Mouse (Mus musculus) neural tube, embryonic 14.5 days (tissue): Measurements from ENCODE around the gene H2-Ob. TPM values are rescaled to one million over a fixed set of nuclear protein-coding genes. Genes with fewer than 3 reads are reported as not detected.

Experiments
- ATAC-seq: fragments of 200-750 bp; cut with Nextera tagmentation; 2 replicates; pipeline ENCODE4 v1.8.0; 2017; ENCODE audit warnings: low read depth, mild to moderate bottlenecking, moderate TSS enrichment, moderate library complexity
- H3K27ac ChIP-seq: fragments of 300-500 bp; sonication (generic); 2 replicates; pipeline ENCODE4 v1.5.1; 2014; ENCODE audit warnings: low read depth, mild to moderate bottlenecking, control low read depth, low read length, moderate library complexity, mixed read lengths
- H3K27me3 ChIP-seq: fragments of 300-500 bp; sonication (generic); 2 replicates; pipeline ENCODE4 v1.6.1; 2014; ENCODE audit warnings: low read length; ENCODE audit not compliant: control insufficient read depth, insufficient read depth
- H3K36me3 ChIP-seq: fragments of 300-500 bp; sonication (generic); 2 replicates; pipeline ENCODE4 v1.6.1; 2014; ENCODE audit warnings: low read length, mixed read lengths; ENCODE audit not compliant: control insufficient read depth, insufficient read depth
- H3K4me1 ChIP-seq: fragments of 300-500 bp; sonication (generic); 2 replicates; pipeline ENCODE4 v1.6.1; 2014; ENCODE audit warnings: low read length; ENCODE audit not compliant: control insufficient read depth, insufficient read depth
- H3K4me2 ChIP-seq: fragments of 300-500 bp; sonication (generic); 2 replicates; pipeline ENCODE4 v1.6.1; 2014; ENCODE audit warnings: mild to moderate bottlenecking, low read depth, low read length, control low read depth
- H3K4me3 ChIP-seq: fragments of 300-500 bp; sonication (generic); 2 replicates; pipeline ENCODE4 v1.5.1; 2014; ENCODE audit warnings: low read depth, low read length, control low read depth, mixed read lengths
- H3K9ac ChIP-seq: fragments of 300-500 bp; sonication (generic); replicated peaks from 2 replicates; pipeline ENCODE4 v1.6.1; 2014; ENCODE audit warnings: low read depth, mild to moderate bottlenecking, control low read depth, low read length, mixed read lengths
- H3K9me3 ChIP-seq: fragments of 300-500 bp; sonication (generic); 2 replicates; pipeline ENCODE4 v1.6.1; 2016; ENCODE audit warnings: low read length; ENCODE audit not compliant: control insufficient read depth
- WGBS: fragments of 180-500 bp; shearing (Covaris S2); extraction: QIAGEN DNeasy Blood & Tissue Kit; methylation state at CpG from one replicate; pipeline ENCODE4 v1.1.7; 2014; 5-methylcytosine and 5-hydroxymethylcytosine counted together
- polyA plus RNA-seq: library from polyadenylated mRNA; unstranded; fragments of >200 nt; fragmentation: Nextera tagmentation; extraction: Ambion mirVana; gene quantifications from 2 replicates; pipeline ENCODE4 v1.2.1, GENCODE M21; 2014

Gene H2-Ob
- not detected in 2 replicates for polyA plus RNA-seq

GRCm38 (mm10) chr17:34238706-34239105, at the start of gene H2-Ob:
TSS of gene H2-Ob (plus strand) at chr17:34238903.
- 64% methylated on average over 3 of the region's 3 CpGs for WGBS
- ATAC-seq: no peak
- H3K27ac ChIP-seq: no peak within 1 kb of the TSS
- H3K4me1 ChIP-seq: no peaks in the 10 kb centered on the region
- no peak within 1 kb of the TSS for H3K4me2 ChIP-seq
- no peaks in the 10 kb centered on the region for H3K9me3 ChIP-seq
- H3K27me3 ChIP-seq: no peaks in the 10 kb centered on the region
- H3K4me3 ChIP-seq: no peak within 1 kb of the TSS
- no peak within 1 kb of the TSS for H3K9ac ChIP-seq
- no peaks in the 10 kb centered on the region for H3K36me3 ChIP-seq

- Histone ChIP-seq H3K4me3 (no peak overlapping the region), H3K27ac (no peak overlapping the region), H3K4me1 (peaks cover 11% of the 10 kb centered on the region), H3K9me3 (no peaks in the 10 kb centered on the region), H3K4me2 (no peak overlapping the region), H3K36me3 (no peaks in the 10 kb centered on the region), H3K27me3 (peaks cover 27% of the 10 kb centered on the region), H3K9ac (no peak overlapping the region)
- WGBS: 75% methylated on average over 6 of the region's 6 CpGs
- ATAC-seq: no peak
These were observed 49.7 kb upstream of the H2-Ob start for GRCm38 (mm10) chr17:34188986-34189385.

GRCm38 (mm10) chr17:34192852-34193251, 45.9 kb upstream of the H2-Ob start:
- H3K36me3 ChIP-seq: no peaks in the 10 kb centered on the region
- H3K4me3 ChIP-seq: no peak overlapping the region
- no peak for ATAC-seq
- no peak overlapping the region for H3K4me2 ChIP-seq
- WGBS: 22% methylated on average over 16 of the region's 16 CpGs
- H3K4me1 ChIP-seq: peaks cover 6% of the 10 kb centered on the region
- peaks cover 28% of the 10 kb centered on the region for H3K27me3 ChIP-seq
- no peak overlapping the region for H3K27ac ChIP-seq
- H3K9ac ChIP-seq: no peak overlapping the region
- H3K9me3 ChIP-seq: no peaks in the 10 kb centered on the region

GRCm38 (mm10) chr17:34193468-34193867, 45.2 kb upstream of the H2-Ob start:
- ATAC-seq: no peak
- 55% methylated on average over 8 of the region's 8 CpGs for WGBS
- no peaks in the 10 kb centered on the region for H3K36me3 ChIP-seq
- 0 out of 2 replicates have a peak, but pooled peaks cover 4% of the 10 kb centered on the region for H3K4me1 ChIP-seq
- H3K27ac ChIP-seq: no peak overlapping the region
- H3K9ac ChIP-seq: no peak overlapping the region
- no peaks in the 10 kb centered on the region for H3K9me3 ChIP-seq
- peaks cover 29% of the 10 kb centered on the region for H3K27me3 ChIP-seq
- no peak overlapping the region for H3K4me2 ChIP-seq
- no peak overlapping the region for H3K4me3 ChIP-seq

GRCm38 (mm10) chr17:34194723-34195122, 44.0 kb upstream of the H2-Ob start:
- Histone ChIP-seq H3K4me1 (0 out of 2 replicates have a peak, but pooled peaks cover 4% of the 10 kb centered on the region), H3K9me3 (no peaks in the 10 kb centered on the region), H3K36me3 (no peaks in the 10 kb centered on the region), H3K4me2 (no peak overlapping the region), H3K27me3 (peaks cover 39% of the 10 kb centered on the region), H3K4me3 (no peak overlapping the region), H3K9ac (no peak overlapping the region), H3K27ac (no peak overlapping the region)
- ATAC-seq: no peak
- 85% methylated on average over 4 of the region's 4 CpGs for WGBS

GRCm38 (mm10) chr17:34196491-34196890, 42.2 kb upstream of the H2-Ob start:
- Histone ChIP-seq H3K4me3 (no peak overlapping the region), H3K36me3 (no peaks in the 10 kb centered on the region), H3K27ac (no peak overlapping the region), H3K4me2 (no peak overlapping the region), H3K4me1 (0 out of 2 replicates have a peak, but pooled peaks cover 4% of the 10 kb centered on the region), H3K27me3 (peaks cover 39% of the 10 kb centered on the region), H3K9ac (no peak overlapping the region), H3K9me3 (no peaks in the 10 kb centered on the region)
- no peak for ATAC-seq
- WGBS: 31% methylated on average over 12 of the region's 12 CpGs

GRCm38 (mm10) chr17:34196941-34197894, 41.5 kb upstream of the H2-Ob start, which contains the start of gene Psmb8:
TSS of gene Psmb8 (plus strand) at chr17:34197721.
- Histone ChIP-seq H3K9ac (0 out of 2 replicates have a peak within 1 kb of the TSS, but pooled peaks have one; percentile 21), H3K4me2 (peak within 1 kb of the TSS; percentile 76), H3K9me3 (no peaks in the 10 kb centered on the region), H3K36me3 (no peaks in the 10 kb centered on the region), H3K4me3 (peak within 1 kb of the TSS; percentile 36), H3K27me3 (peaks cover 39% of the 10 kb centered on the region), H3K4me1 (0 out of 2 replicates have a peak, but pooled peaks cover 4% of the 10 kb centered on the region), H3K27ac (no peak within 1 kb of the TSS)
- ATAC-seq: peak; percentile 91
- 4% methylated on average over 41 of the region's 41 CpGs for WGBS

GRCm38 (mm10) chr17:34197904-34198520, 40.7 kb upstream of the H2-Ob start:
- Histone ChIP-seq H3K4me2 (peak overlapping the region; percentile 76), H3K9me3 (no peaks in the 10 kb centered on the region), H3K4me1 (0 out of 2 replicates have a peak, but pooled peaks cover 4% of the 10 kb centered on the region), H3K27ac (no peak overlapping the region), H3K9ac (no peak overlapping the region), H3K4me3 (peak overlapping the region; percentile 36), H3K27me3 (peaks cover 39% of the 10 kb centered on the region), H3K36me3 (no peaks in the 10 kb centered on the region)
- peak; percentile 60; the same call in 1 of the 2 replicates for ATAC-seq
- 3% methylated on average over 32 of the region's 32 CpGs for WGBS
